Mouse (Mus musculus) B cell, adult 67 days (primary cell): ENCODE data around the gene Bcl9l. TPM values are rescaled to one million over a fixed set of nuclear protein-coding genes. Genes with fewer than 3 reads are reported as not detected.

Experiments used
- total RNA-seq, 2 experiments: library from RNA; stranded (reverse); gene quantifications; 4 replicates each; pipeline ENCODE4 v1.2.4; 2023

Gene Bcl9l
- 100 to 1,000 TPM in 1 of 2 experiments, 10 to 100 TPM in 1; 95.2 to 106 TPM for total RNA-seq

DNA sequence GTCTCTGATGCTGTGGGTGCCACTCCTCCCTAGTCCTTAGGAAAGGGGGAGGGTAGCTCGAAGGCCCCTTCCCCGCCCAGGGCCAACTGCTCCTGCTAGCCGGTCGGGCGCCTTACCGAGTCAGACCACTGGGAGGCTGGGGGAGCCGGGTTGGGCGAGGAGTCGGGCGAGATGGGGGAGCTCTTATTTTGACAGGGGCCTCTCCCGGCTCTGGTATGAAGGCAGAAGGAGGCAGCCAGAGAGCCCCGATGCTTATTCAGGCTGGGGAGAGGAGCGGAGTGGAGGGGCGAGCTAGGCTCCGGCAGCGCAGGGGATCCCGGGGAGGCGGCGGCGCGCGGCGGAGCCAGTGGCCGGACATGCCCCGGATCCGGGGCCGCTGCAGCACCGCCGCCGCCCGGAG is at the start of gene Bcl9l:
Gene Bcl9l (plus strand): TSS at position 274 of the 400 bp plus-strand sequence.

DNA sequence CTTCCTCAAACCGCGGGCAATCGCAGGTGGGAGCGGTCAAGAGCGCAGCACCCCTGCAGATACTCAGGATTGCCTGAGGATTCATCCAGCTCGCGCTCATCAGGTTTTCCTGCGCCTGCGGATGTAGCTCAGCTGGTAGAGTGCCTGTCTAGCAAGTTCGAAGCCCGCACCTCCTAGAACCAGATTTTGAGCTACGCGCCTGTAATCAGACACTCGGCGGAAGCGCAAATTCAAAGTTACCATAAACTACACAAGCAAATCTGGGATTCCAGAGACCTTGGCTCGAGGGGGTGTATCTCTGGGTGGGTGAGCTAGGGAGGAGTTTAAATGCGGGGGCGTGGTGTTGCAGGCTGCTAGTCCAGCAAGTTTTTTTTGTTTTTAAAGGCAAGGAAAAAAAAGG is 41.7 kb upstream of the Bcl9l start, which contains the start of gene Foxr1:
Gene Foxr1 (minus strand): TSS at position 176 of the 400 bp plus-strand sequence.

DNA sequence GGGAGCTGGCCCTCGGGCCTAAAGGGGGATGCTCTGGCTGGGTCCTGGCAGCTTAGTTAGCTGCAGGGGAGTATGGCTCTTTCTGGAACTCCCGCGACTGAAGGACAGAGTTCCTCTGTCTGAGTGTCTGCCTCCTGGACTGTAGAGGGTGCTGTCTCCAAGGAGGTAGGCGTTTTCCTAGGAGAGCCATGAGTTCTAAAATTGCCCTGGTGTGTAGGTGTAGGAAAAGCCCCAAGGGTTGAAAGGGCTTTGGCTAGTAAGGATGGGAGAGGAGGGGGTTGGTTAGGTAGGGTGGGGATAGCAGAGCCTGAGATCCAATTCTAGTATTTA is 27.8 kb upstream of the Bcl9l start, which contains the start of gene Upk2:
Gene Upk2 (minus strand): TSS at position 86 of the 330 bp plus-strand sequence.

Other genes starting within 250 kb of the Bcl9l start
- 100 to 1,000 TPM; 147 to 153 TPM for gene Cbl, start 248.8 kb upstream of the Bcl9l start, total RNA-seq
- gene Ccdc153, start 242.1 kb upstream of the Bcl9l start, total RNA-seq: not detected
- gene Pdzd3, start 231.4 kb upstream of the Bcl9l start, total RNA-seq: not detected
- gene Nlrx1, start 214.2 kb upstream of the Bcl9l start, total RNA-seq: 1 to 10 TPM; 4.1 to 4.4 TPM
- not detected for gene Abcg4, start 194.2 kb upstream of the Bcl9l start, total RNA-seq
- 10 to 100 TPM; 69.0 to 69.1 TPM for gene Hinfp, start 177.2 kb upstream of the Bcl9l start, total RNA-seq
- 10 to 100 TPM; 19.9 to 22.5 TPM for gene C2cd2l, start 162.5 kb upstream of the Bcl9l start, total RNA-seq
- gene Dpagt1, start 156.8 kb upstream of the Bcl9l start, total RNA-seq: 10 to 100 TPM; 10.5 to 11.6 TPM
- gene H2afx, start 148.1 kb upstream of the Bcl9l start, total RNA-seq: 10 to 100 TPM; 38.2 to 42.1 TPM
- 10 to 100 TPM; 22.0 to 24.0 TPM for gene Hmbs, start 138.6 kb upstream of the Bcl9l start, total RNA-seq
- 10 to 100 TPM; 65.8 to 68.3 TPM for gene Vps11, start 121.2 kb upstream of the Bcl9l start, total RNA-seq
- 10 to 100 TPM; 88.3 to 93.5 TPM for gene Hyou1, start 103.3 kb upstream of the Bcl9l start, total RNA-seq
- 10 to 100 TPM; 22.9 to 26.0 TPM for gene Slc37a4, start 86.0 kb upstream of the Bcl9l start, total RNA-seq
- gene Rps25, start 75.7 kb upstream of the Bcl9l start, total RNA-seq: 1,000 to 10,000 TPM; 2,410 to 2,500 TPM
- 10 to 100 TPM; 64.2 to 64.3 TPM for gene Trappc4, start 75.2 kb upstream of the Bcl9l start, total RNA-seq
- gene Ccdc84, start 64.3 kb upstream of the Bcl9l start, total RNA-seq: 10 to 100 TPM; 49.3 to 53.9 TPM
- gene Foxr1, start 41.7 kb upstream of the Bcl9l start, total RNA-seq: not detected
- gene Upk2, start 27.8 kb upstream of the Bcl9l start, total RNA-seq: not detected
- gene Cxcr5, start 79.1 kb downstream of the Bcl9l start, total RNA-seq: 100 to 1,000 TPM; 294 to 344 TPM
- 100 to 1,000 TPM; 309 to 312 TPM for gene Ddx6, start 122.1 kb downstream of the Bcl9l start, total RNA-seq
- not detected for gene Treh, start 190.4 kb downstream of the Bcl9l start, total RNA-seq